Mouse (Mus musculus) layer of hippocampus, adult 2 months (tissue): ENCODE data around the gene Synj2bp. TPM values are rescaled to one million over a fixed set of nuclear protein-coding genes. Genes with fewer than 3 reads are reported as not detected.
A peak's percentile ranks its signal among the peaks of the same experiment; 100 is the strongest.
"Not testable (repeated sequence)": the region's sequence is repeated elsewhere in the genome, so short reads cannot be mapped to it uniquely, and the experiment has no call there.

Source experiments
- DNase-seq, 2 experiments: peaks; one replicate each; pipeline ENCODE4 v3.0.0; 2022; ENCODE audit warnings: low spot score in 2 of 2
- H3K27ac ChIP-seq: fragments of 200-600 bp; 2 replicates; pipeline ENCODE4 v1.8.1; 2022
- H3K4me3 ChIP-seq: fragments of 200-600 bp; 2 replicates; pipeline ENCODE4 v1.8.1; 2022; ENCODE audit warnings: mild to moderate bottlenecking
- CTCF ChIP-seq: fragments of 200-600 bp; conservative IDR thresholded peaks from 2 replicates; pipeline ENCODE4 v1.8.1; 2022; ENCODE audit warnings: antibody characterized with exemption, mild to moderate bottlenecking, moderate library complexity
- total RNA-seq, 2 experiments: library from RNA; stranded (reverse); gene quantifications; 2 replicates each; pipeline ENCODE4 v1.2.3; 2021

Gene Synj2bp
- total RNA-seq, 2 experiments from 2014 or later, result 28.9 to 32.4 TPM

GRCm38 (mm10) chr12:81483656-81484055 is 49.1 kb downstream of the Synj2bp start:
- no peak for TF ChIP-seq CTCF
- DNase-seq, result no peak
- Histone ChIP-seq H3K4me3 (peak overlapping the region; percentile 75), H3K27ac (peak overlapping the region; percentile 94)

GRCm38 (mm10) chr12:81459051-81459450 is 73.7 kb downstream of the Synj2bp start:
- H3K4me3 ChIP-seq, DNase-seq, H3K27ac ChIP-seq: not testable (repeated sequence)

Other genes with a start within 250 kb of the Synj2bp start
- 10 to 100 TPM in 1 of 2 experiments, 1 to 10 TPM in 1; 9.1 to 10.8 TPM for gene Slc8a3, start 199.7 kb downstream of the Synj2bp start, total RNA-seq
- gene Gm4787, start 153.4 kb downstream of the Synj2bp start, total RNA-seq, result 1 to 10 TPM; 2.2 to 2.3 TPM
- 1 to 10 TPM; 2.2 to 3.4 TPM for gene Adam4, start 111.0 kb downstream of the Synj2bp start, total RNA-seq
- gene Cox16, start 47.8 kb downstream of the Synj2bp start, total RNA-seq, result 10 to 100 TPM; 34.5 to 45.3 TPM
- gene Gm20498, start within 50 bp of the Synj2bp start, total RNA-seq, result 10 to 100 TPM; 37.3 to 40.0 TPM
- gene Adam21, start 35.6 kb upstream of the Synj2bp start, total RNA-seq, result under 1 TPM; 0.23 to 0.27 TPM
- 10 to 100 TPM; 31.6 to 32.1 TPM for gene Med6, start 62.1 kb upstream of the Synj2bp start, total RNA-seq
- 10 to 100 TPM; 37.3 to 38.0 TPM for gene Ttc9, start 98.3 kb upstream of the Synj2bp start, total RNA-seq
- 10 to 100 TPM; 32.0 TPM for gene Map3k9, start 248.3 kb upstream of the Synj2bp start, total RNA-seq